Mouse (Mus musculus) G1E (cell line): ENCODE measurements around the gene Tango6.

Experiments
- CTCF ChIP-seq: IDR thresholded peaks from 2 replicates; pipeline ENCODE4 v1.5.1; 2012; ENCODE audit warnings: low read depth, low read length, inconsistent platforms, mixed read lengths
- GATA1 ChIP-seq: IDR thresholded peaks from 2 replicates; pipeline ENCODE4 v1.6.1; 2012; ENCODE audit warnings: borderline replicate concordance, low read length, inconsistent platforms, mixed read lengths
- GATA2 ChIP-seq: IDR thresholded peaks from 2 replicates; pipeline ENCODE4 v1.6.1; 2012; ENCODE audit warnings: low read depth, low read length, inconsistent platforms, borderline replicate concordance
- POLR2AphosphoS5 ChIP-seq: IDR thresholded peaks from 2 replicates; pipeline ENCODE4 v1.6.1; 2012; ENCODE audit warnings: low read depth, low read length, inconsistent platforms; ENCODE audit not compliant: insufficient replicate concordance
- TAL1 ChIP-seq: conservative IDR thresholded peaks from 2 replicates; pipeline ENCODE4 v1.6.1; 2012; ENCODE audit warnings: low read depth, low read length, inconsistent platforms, mixed read lengths

DNA sequence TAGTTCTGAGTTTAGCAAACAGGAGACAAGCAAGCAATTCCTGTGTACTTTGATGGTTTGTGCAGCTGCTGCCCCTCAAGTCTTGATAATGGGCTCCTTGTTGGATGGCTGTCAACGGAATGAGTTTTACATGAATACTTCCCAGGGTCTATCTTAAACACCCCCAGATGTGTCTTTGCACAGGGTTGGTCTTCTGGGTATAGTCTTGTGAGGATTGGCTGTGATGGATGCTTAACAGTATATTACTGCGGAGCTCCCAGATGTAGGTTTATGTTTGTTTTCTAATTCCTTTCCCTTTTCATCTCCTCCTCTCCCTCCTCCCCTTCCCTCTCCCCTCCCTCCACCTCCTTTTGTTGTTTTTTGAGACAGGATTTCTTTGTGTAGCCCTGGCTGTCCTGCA, 10.1 kb upstream of the Tango6 start:
- TF ChIP-seq CTCF, result no peak
- no peak for TF ChIP-seq GATA1
- TF ChIP-seq TAL1, result no peak
- TF ChIP-seq POLR2AphosphoS5, result no peak
- TF ChIP-seq GATA2, result no peak
